ENCODE assay signal across 22 mouse cellular contexts in the genomic region with DNA sequence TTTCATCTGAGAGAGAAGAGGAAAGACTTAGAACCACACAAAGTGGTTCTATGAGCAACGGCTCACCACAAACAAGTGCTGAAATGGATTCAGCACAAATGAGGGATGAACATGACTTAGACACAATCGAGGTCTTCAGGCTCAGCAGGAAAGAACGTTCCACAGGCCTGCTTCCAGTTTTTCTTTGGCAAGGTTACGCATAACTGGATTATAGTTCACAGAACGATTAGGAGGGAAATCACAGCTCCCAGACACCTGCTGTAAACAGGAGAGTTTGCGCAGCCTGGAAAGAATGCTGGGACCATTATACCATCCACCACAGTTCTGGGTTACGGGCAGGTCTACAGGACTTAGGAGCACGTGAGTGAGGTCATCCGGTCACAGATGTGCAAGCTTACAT. TPM values are rescaled to one million over a fixed set of nuclear protein-coding genes. Genes with fewer than 3 reads are reported as not detected.
A peak's percentile ranks its signal among the peaks of the same experiment; 100 is the strongest.
DNase-seq lines count a peak whose midpoint lies in the region; ATAC-seq lines count a peak whose summit lies in the region.
"Had no signal": no experiment of that assay in that cellular context is flagged by ENCODE, and none has a peak within 500 bp of the region (broad histone marks: within the 10 kb centered on the region; RNA-seq: fewer than 3 reads in every experiment).

No protein-coding gene starts in this region.

- WGBS in heart, embryonic 10.5 days, result 91% methylated on average over 9 of the region's 9 CpGs
- WGBS in liver, embryonic 11.5 days, result 82% methylated on average over 9 of the region's 9 CpGs
- WGBS in embryonic facial prominence, embryonic 15.5 days, result 71% methylated on average over 9 of the region's 9 CpGs

- no peak overlapping the region for H3K27ac ChIP-seq in heart, embryonic 10.5 days
- no peak overlapping the region for H3K27ac ChIP-seq in liver, embryonic 11.5 days (ENCODE audit: low read depth, low read length)
- H3K27ac ChIP-seq in embryonic facial prominence, embryonic 15.5 days (replicated peaks), result no peak overlapping the region
- H3K27ac ChIP-seq: embryonic facial prominence, embryonic 12.5 days; limb, embryonic 15.5 days; neural tube, embryonic 15.5 days; stomach, embryonic 15.5 days had no signal

- peak overlapping the region; percentile 57 for H3K4me2 ChIP-seq in liver, embryonic 11.5 days
- H3K4me2 ChIP-seq in embryonic facial prominence, embryonic 15.5 days (replicated peaks), result peak overlapping the region; percentile 3; the same call in 1 of the 2 replicates
- H3K4me2 ChIP-seq: embryonic facial prominence, embryonic 12.5 days; limb, embryonic 15.5 days; neural tube, embryonic 15.5 days; stomach, embryonic 15.5 days had no signal

- no peaks in the 10 kb centered on the region for H3K9me3 ChIP-seq in heart, embryonic 10.5 days
- no peaks in the 10 kb centered on the region for H3K9me3 ChIP-seq in liver, embryonic 11.5 days (ENCODE audit: control insufficient read depth, low read length)
- no peaks in the 10 kb centered on the region for H3K9me3 ChIP-seq in embryonic facial prominence, embryonic 15.5 days (replicated peaks)
- H3K9me3 ChIP-seq: embryonic facial prominence, embryonic 12.5 days; limb, embryonic 15.5 days; neural tube, embryonic 15.5 days; stomach, embryonic 15.5 days had no signal

- H3K27me3 ChIP-seq in heart, embryonic 10.5 days (ENCODE audit: insufficient read depth, poor library complexity, severe bottlenecking), result no peaks in the 10 kb centered on the region
- H3K27me3 ChIP-seq in liver, embryonic 11.5 days (replicated peaks; ENCODE audit: control insufficient read depth, insufficient read depth, low read length), result no peaks in the 10 kb centered on the region
- H3K27me3 ChIP-seq in embryonic facial prominence, embryonic 15.5 days, result no peaks in the 10 kb centered on the region
- H3K27me3 ChIP-seq: limb, embryonic 15.5 days; neural tube, embryonic 15.5 days; stomach, embryonic 15.5 days had no signal

- ATAC-seq in liver, embryonic 11.5 days (replicated peaks; ENCODE audit: low FRiP score), result no peak
- ATAC-seq in embryonic facial prominence, embryonic 15.5 days (ENCODE audit: insufficient number of reproducible peaks, low FRiP score, low TSS enrichment, low read depth), result no peak

- peaks cover 12% of the 10 kb centered on the region; the same call in 1 of the 2 replicates for H3K36me3 ChIP-seq in heart, embryonic 10.5 days
- H3K36me3 ChIP-seq in liver, embryonic 11.5 days (ENCODE audit: control insufficient read depth, insufficient read depth, low read length), result no peaks in the 10 kb centered on the region; the same call in 1 of the 2 replicates
- H3K36me3 ChIP-seq in embryonic facial prominence, embryonic 15.5 days, result 0 out of 2 replicates have a peak, but pooled peaks cover 6% of the 10 kb centered on the region
- H3K36me3 ChIP-seq: embryonic facial prominence, embryonic 12.5 days; stomach, embryonic 15.5 days had no signal

- H3K4me3 ChIP-seq in heart, embryonic 10.5 days, result no peak overlapping the region
- H3K4me3 ChIP-seq in liver, embryonic 11.5 days (ENCODE audit: low read depth, low read length), result no peak overlapping the region
- H3K4me3 ChIP-seq in embryonic facial prominence, embryonic 15.5 days (replicated peaks), result no peak overlapping the region; the same call in 1 of the 2 replicates
- H3K4me3 ChIP-seq: embryonic facial prominence, embryonic 12.5 days; limb, embryonic 15.5 days; myocyte; neural tube, embryonic 15.5 days; stomach, embryonic 15.5 days had no signal

- DNase-seq in heart, embryonic 10.5 days (ENCODE audit: low spot score), result peak; percentile 71
- no peak for DNase-seq in heart, adult 9 months (ENCODE audit: low spot score in 2 of 2)
- no peak for DNase-seq in liver, embryonic 11.5 days (ENCODE audit: low spot score)
- no peak for DNase-seq in liver
- DNase-seq in urinary bladder, adult 18-20 months (ENCODE audit: low spot score in 2 of 2), result no peak
- DNase-seq in layer of hippocampus, postnatal 25 days (ENCODE audit: extremely low spot score in 1 of 2, low spot score in 1 of 2), result no peak
- DNase-seq: adrenal gland, postnatal 36 days; B cell, adult 2 months; cerebellum, adult 2 months; gastrocnemius, postnatal 10 days; heart, adult 18-20 months; kidney, adult 18-20 months; lung, postnatal 10 days; midbrain, embryonic 14.5 days; thymus, adult 18-20 months; thymus, postnatal 4 days had no signal

- H3K4me1 ChIP-seq in heart, embryonic 10.5 days, result peaks cover 44% of the 10 kb centered on the region
- H3K4me1 ChIP-seq in liver, embryonic 11.5 days (replicated peaks; ENCODE audit: control insufficient read depth, insufficient read depth, low read length), result peaks cover 43% of the 10 kb centered on the region
- peaks cover 41% of the 10 kb centered on the region for H3K4me1 ChIP-seq in embryonic facial prominence, embryonic 15.5 days

- no peak overlapping the region for H3K9ac ChIP-seq in liver, embryonic 11.5 days (ENCODE audit: low read depth, low read length)
- H3K9ac ChIP-seq in embryonic facial prominence, embryonic 15.5 days, result no peak overlapping the region
- H3K9ac ChIP-seq: embryonic facial prominence, embryonic 12.5 days; limb, embryonic 15.5 days; neural tube, embryonic 15.5 days; stomach, embryonic 15.5 days had no signal

RNA-seq across cellular contexts. Expression of gene Fam213a, which starts 7.9 kb away (rescaled TPM):
- 76.8 and 81.5 TPM in 2 replicates for polyA plus RNA-seq in heart, embryonic 10.5 days (2016; fragmentation: Nextera tagmentation; extraction: Ambion mirVana)
- 78.2 and 84.8 TPM in 2 replicates for polyA plus RNA-seq in liver, embryonic 11.5 days (2014; fragmentation: Nextera tagmentation; extraction: Ambion mirVana)
- polyA plus RNA-seq in embryonic facial prominence, embryonic 15.5 days (2015; fragmentation: Nextera tagmentation; extraction: Ambion mirVana), result 89.0 and 91.4 TPM in 2 replicates
- total RNA-seq in layer of hippocampus, postnatal 25 days (2021), result 100 to 1,000 TPM; 160 to 181 TPM

RNA-seq across cellular contexts. Expression of gene Tspan14, which starts 39.1 kb away (rescaled TPM):
- 42.3 and 58.6 TPM in 2 replicates for polyA plus RNA-seq in heart, embryonic 10.5 days (2016; fragmentation: Nextera tagmentation; extraction: Ambion mirVana)
- 65.3 and 68.1 TPM in 2 replicates for polyA plus RNA-seq in liver, embryonic 11.5 days (2014; fragmentation: Nextera tagmentation; extraction: Ambion mirVana)
- polyA plus RNA-seq in embryonic facial prominence, embryonic 15.5 days (2015; fragmentation: Nextera tagmentation; extraction: Ambion mirVana), result 84.7 and 86.6 TPM in 2 replicates
- total RNA-seq in layer of hippocampus, postnatal 25 days (2021), result 10 to 100 TPM; 40.9 to 41.0 TPM
